Mouse (Mus musculus) embryo, embryonic 11.5 days (tissue): ENCODE results near the gene Vmn1r4.

ENCODE experiments used
- DNase-seq: peaks from one replicate; pipeline ENCODE4 v3.0.0-alpha.2; 2012; ENCODE audit warnings: low read depth, low spot score

Vmn1r4 gene

GRCm38 (mm10) chr6:56916279-56916678 is 7.5 kb upstream of the Vmn1r4 start:
- DNase-seq: no peak

- DNase-seq: no peak
Measured at GRCm38 (mm10) chr6:56917578-56918368, 6.0 kb upstream of the Vmn1r4 start.

DNA sequence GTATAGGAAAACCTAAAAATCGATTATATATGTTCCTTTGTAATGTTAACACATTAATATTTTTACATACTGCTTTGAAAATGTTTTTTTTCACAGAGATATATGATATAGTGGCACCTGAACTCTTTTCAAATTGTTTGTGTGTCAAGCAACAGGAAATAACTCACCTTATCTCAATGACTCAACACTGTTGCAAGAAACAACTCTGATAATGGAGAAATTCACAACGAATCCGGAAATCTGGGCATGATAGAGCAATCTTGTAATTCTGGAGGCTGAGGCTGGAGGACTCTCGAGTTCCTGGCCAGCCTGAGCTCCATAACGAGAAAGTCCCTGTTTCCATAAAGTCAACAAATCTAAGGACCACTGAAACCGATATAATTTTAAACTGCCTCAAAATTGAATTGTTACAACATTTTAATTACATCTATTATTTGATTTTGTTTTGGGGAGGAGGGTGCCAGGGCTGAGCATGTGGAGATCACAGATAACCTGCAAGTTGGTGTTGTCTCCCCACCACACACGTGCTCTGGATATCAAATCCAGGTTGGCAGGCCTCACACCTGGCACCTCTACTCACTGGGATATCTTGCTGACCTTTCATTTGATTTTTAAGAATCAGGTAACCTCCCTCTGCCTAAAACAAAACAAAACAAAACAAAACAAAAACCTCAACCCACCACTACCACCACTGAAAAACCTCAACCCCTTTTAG is 4.3 kb upstream of the Vmn1r4 start:
- no peak for DNase-seq

- DNase-seq: no peak
Measured at GRCm38 (mm10) chr6:56920222-56921092, 3.4 kb upstream of the Vmn1r4 start.

DNA sequence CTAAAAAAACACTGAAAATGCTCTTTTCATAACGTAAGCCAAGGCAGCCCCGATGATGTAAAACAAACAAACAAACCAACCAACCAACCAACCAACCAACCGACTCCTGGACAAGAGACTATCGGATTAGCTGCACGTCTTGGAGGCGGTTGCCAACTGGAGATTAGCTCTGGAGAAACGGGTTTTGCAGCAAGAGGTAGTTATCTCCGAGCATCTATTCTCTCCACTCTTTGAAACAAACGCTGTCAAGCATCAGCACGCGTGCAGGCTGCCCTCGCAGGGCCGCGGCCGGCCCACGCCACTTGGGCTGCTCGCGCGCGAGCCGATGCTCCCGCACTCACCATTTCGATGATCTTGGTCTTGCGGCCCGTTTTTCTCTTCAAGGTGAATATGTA is 487 bp upstream of the Vmn1r4 start:
- no peak for DNase-seq

DNA sequence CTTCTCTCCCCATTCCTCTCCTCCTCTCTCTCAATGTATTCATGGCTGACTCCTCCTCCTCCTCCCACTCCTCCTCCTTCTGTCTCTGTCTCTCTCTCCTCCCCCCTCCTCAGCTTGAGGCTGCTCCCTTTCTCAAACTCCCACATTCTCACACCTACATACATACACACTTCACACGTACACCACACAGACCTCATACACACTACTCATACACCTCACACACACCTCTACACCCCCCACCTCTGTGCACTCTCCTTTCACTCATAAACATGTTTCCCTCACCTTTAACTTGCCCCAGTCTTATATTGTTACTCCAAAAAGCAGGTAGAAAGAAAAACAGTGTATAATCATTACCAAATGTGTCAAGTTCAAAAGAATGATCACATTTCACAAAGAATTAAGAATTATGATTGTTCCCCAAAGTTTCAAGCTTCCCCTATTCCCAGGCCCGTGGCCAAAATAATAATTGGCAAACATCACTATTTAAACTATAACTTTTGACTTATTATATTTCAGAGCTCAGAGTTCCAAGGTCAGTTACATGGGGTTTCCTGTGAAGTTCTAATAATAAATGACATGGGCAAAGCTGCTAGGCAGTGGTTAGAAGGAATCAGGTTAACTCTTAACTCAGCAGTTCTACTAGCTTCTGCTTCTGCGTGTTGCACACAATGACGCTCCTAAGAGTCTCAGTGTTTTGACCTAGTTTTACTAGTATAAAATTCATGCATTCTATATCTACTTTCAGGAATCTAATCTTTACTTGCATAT is 8.0 kb downstream of the Vmn1r4 start:
- DNase-seq: no peak

- DNase-seq: no peak
Measured at GRCm38 (mm10) chr6:56932464-56932863, 8.6 kb downstream of the Vmn1r4 start.

DNA sequence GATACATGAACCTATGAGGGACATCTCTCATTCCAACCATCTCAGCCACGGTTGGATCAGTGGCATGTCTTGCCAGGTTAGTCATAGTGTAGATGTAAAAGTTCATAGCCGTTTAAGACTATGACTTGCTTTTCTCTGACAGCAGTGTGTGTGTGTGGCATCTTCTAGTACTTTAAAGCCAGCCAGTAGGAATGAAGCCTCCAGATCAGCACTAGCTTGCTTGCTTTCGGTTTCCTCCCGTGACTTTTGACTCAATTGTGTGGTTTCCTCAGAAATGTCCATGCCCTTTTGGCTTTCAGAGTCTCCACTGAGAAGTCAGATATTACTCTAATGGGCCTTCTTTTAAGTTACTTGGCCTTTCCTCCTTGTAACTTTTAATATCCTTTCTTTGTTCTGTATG is 10.6 kb downstream of the Vmn1r4 start:
- DNase-seq: no peak

GRCm38 (mm10) chr6:56956436-56956835 is 32.6 kb downstream of the Vmn1r4 start:
- DNase-seq: no peak

DNA sequence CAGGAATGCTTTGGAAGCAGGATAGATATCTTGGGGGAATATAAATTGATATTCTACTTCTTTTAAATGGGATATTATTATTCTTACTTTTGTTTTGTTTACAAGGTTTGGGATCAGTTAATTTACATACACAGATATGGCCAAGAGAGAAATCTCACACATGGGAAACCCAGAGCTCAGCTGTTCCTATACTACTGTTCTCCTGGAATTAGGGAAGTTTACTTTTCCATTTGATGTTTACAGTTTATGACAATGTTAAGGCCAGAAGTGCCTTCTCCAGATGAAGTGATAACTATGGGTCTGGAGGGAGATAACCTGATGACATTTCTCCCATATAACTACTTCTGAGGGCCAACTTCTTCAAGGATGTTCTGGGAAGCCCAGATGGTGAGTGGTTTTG is 46.2 kb downstream of the Vmn1r4 start, which contains the start of gene Vmn1r5:
Gene Vmn1r5, plus strand, starts transcription at position 301 of the 400 bp plus-strand sequence.
- DNase-seq: no peak

GRCm38 (mm10) chr6:56996943-56997342 is 73.1 kb downstream of the Vmn1r4 start, which contains the start of gene Vmn1r6:
Gene Vmn1r6 (plus strand): TSS chr6:56997243.
- no peak for DNase-seq
